Mouse (Mus musculus) embryonic facial prominence, embryonic 12.5 days (tissue): ENCODE results near the gene Dusp7. TPM values are rescaled to one million over a fixed set of nuclear protein-coding genes. Genes with fewer than 3 reads are reported as not detected.

ENCODE experiments used
- ATAC-seq: fragments of 200-750 bp; cut with Nextera tagmentation; 2 replicates; pipeline ENCODE4 v1.8.0; 2017; ENCODE audit not compliant: insufficient number of reproducible peaks, insufficient read depth, low FRiP score, low TSS enrichment
- H3K27ac ChIP-seq: fragments of 300-500 bp; sonication (generic); 2 replicates; pipeline ENCODE4 v1.5.1; 2016; ENCODE audit warnings: mild to moderate bottlenecking
- H3K27me3 ChIP-seq: fragments of 300-500 bp; sonication (generic); 2 replicates; pipeline ENCODE4 v1.6.1; 2016; ENCODE audit warnings: mild to moderate bottlenecking, moderate library complexity
- H3K36me3 ChIP-seq: fragments of 300-500 bp; sonication (generic); 2 replicates; pipeline ENCODE4 v1.6.1; 2016; ENCODE audit warnings: mild to moderate bottlenecking
- H3K4me1 ChIP-seq: fragments of 300-500 bp; sonication (generic); 2 replicates; pipeline ENCODE4 v1.6.1; 2016
- H3K4me2 ChIP-seq: fragments of 300-500 bp; sonication (generic); replicated peaks from 2 replicates; pipeline ENCODE4 v1.6.1; 2016; ENCODE audit warnings: mild to moderate bottlenecking, moderate library complexity
- H3K4me3 ChIP-seq: fragments of 300-500 bp; sonication (generic); 2 replicates; pipeline ENCODE4 v1.5.1; 2016; ENCODE audit warnings: mild to moderate bottlenecking
- H3K9ac ChIP-seq: fragments of 300-500 bp; sonication (generic); 2 replicates; pipeline ENCODE4 v1.6.1; 2016; ENCODE audit warnings: mild to moderate bottlenecking, moderate library complexity
- H3K9me3 ChIP-seq: fragments of 300-500 bp; sonication (generic); 2 replicates; pipeline ENCODE4 v1.6.1; 2016; ENCODE audit warnings: mild to moderate bottlenecking, moderate library complexity
- WGBS: fragments of 180-500 bp; shearing (Covaris S2); methylation state at CpG from one replicate; pipeline ENCODE4 v1.1.7; 2016; 5-methylcytosine and 5-hydroxymethylcytosine counted together
- polyA plus RNA-seq: library from polyadenylated mRNA; unstranded; fragments of >200 nt; fragmentation: Nextera tagmentation; extraction: Ambion mirVana; gene quantifications from 2 replicates; pipeline ENCODE4 v1.2.1, GENCODE M21; 2016

Gene Dusp7
- polyA plus RNA-seq, 1 experiment from 2014 or later: 51.1 TPM

GRCm38 (mm10) chr9:106392828-106393527 is 24.5 kb downstream of the Dusp7 start:
- no peaks in the 10 kb centered on the region for H3K9me3 ChIP-seq
- H3K27me3 ChIP-seq: no peaks in the 10 kb centered on the region
- H3K4me1 ChIP-seq: peaks cover 16% of the 10 kb centered on the region; the same call in 1 of the 2 replicates
- H3K27ac ChIP-seq: no peak overlapping the region
- no peak overlapping the region for H3K9ac ChIP-seq
- WGBS: 72% methylated on average over 11 of the region's 11 CpGs
- H3K4me3 ChIP-seq: no peak overlapping the region
- no peaks in the 10 kb centered on the region for H3K36me3 ChIP-seq
- no peak for ATAC-seq
- no peak overlapping the region for H3K4me2 ChIP-seq

GRCm38 (mm10) chr9:106393548-106393947 is 25.1 kb downstream of the Dusp7 start:
- Histone ChIP-seq H3K4me3 (no peak overlapping the region), H3K9me3 (no peaks in the 10 kb centered on the region), H3K27ac (no peak overlapping the region), H3K27me3 (no peaks in the 10 kb centered on the region), H3K36me3 (no peaks in the 10 kb centered on the region), H3K4me1 (peaks cover 16% of the 10 kb centered on the region; the same call in 1 of the 2 replicates), H3K4me2 (no peak overlapping the region), H3K9ac (no peak overlapping the region)
- ATAC-seq: no peak
- WGBS: 88% methylated on average over 8 of the region's 8 CpGs

- Histone ChIP-seq H3K27me3 (no peaks in the 10 kb centered on the region), H3K9ac (no peak overlapping the region), H3K4me3 (no peak overlapping the region), H3K9me3 (no peaks in the 10 kb centered on the region), H3K4me2 (no peak overlapping the region), H3K4me1 (peaks cover 19% of the 10 kb centered on the region; the same call in 1 of the 2 replicates), H3K27ac (0 out of 2 replicates have a peak overlapping the region, but pooled peaks have one; percentile 23), H3K36me3 (no peaks in the 10 kb centered on the region)
- WGBS: 53% methylated on average over 11 of the region's 11 CpGs
- ATAC-seq: no peak
Observed at GRCm38 (mm10) chr9:106394649-106395602, 26.5 kb downstream of the Dusp7 start.

GRCm38 (mm10) chr9:106397733-106398132 is 29.3 kb downstream of the Dusp7 start:
- H3K27ac ChIP-seq: no peak overlapping the region

GRCm38 (mm10) chr9:106398667-106399311 is 30.4 kb downstream of the Dusp7 start:
- H3K27ac ChIP-seq: no peak overlapping the region
- ATAC-seq: no peak
- no peaks in the 10 kb centered on the region for H3K9me3 ChIP-seq
- H3K4me2 ChIP-seq: no peak overlapping the region
- no peak overlapping the region for H3K4me3 ChIP-seq
- H3K9ac ChIP-seq: no peak overlapping the region
- H3K4me1 ChIP-seq: peaks cover 17% of the 10 kb centered on the region; the same call in 1 of the 2 replicates
- 81% methylated on average over 9 of the region's 9 CpGs for WGBS
- no peaks in the 10 kb centered on the region for H3K36me3 ChIP-seq
- no peaks in the 10 kb centered on the region for H3K27me3 ChIP-seq

More at GRCm38 (mm10) chr9:106397733-106398132, 29.3 kb downstream of the Dusp7 start:
- no peaks in the 10 kb centered on the region for H3K27me3 ChIP-seq
- H3K4me2 ChIP-seq: no peak overlapping the region
- H3K9me3 ChIP-seq: no peaks in the 10 kb centered on the region
- peaks cover 22% of the 10 kb centered on the region; the same call in 1 of the 2 replicates for H3K4me1 ChIP-seq
- H3K9ac ChIP-seq: no peak overlapping the region; the same call in 1 of the 2 replicates
- no peak overlapping the region for H3K4me3 ChIP-seq
- 76% methylated on average over 4 of the region's 4 CpGs for WGBS
- no peaks in the 10 kb centered on the region for H3K36me3 ChIP-seq
- no peak for ATAC-seq

- Histone ChIP-seq H3K9me3 (no peaks in the 10 kb centered on the region), H3K27me3 (no peaks in the 10 kb centered on the region), H3K4me3 (no peak overlapping the region), H3K4me2 (no peak overlapping the region), H3K9ac (no peak overlapping the region), H3K4me1 (peaks cover 11% of the 10 kb centered on the region; the same call in 1 of the 2 replicates), H3K36me3 (no peaks in the 10 kb centered on the region), H3K27ac (no peak overlapping the region)
- WGBS: 45% methylated on average over 3 of the region's 3 CpGs
- ATAC-seq: no peak
Observed at GRCm38 (mm10) chr9:106399808-106400207, 31.4 kb downstream of the Dusp7 start.

GRCm38 (mm10) chr9:106402149-106402548 is 33.7 kb downstream of the Dusp7 start:
- Histone ChIP-seq H3K9ac (no peak overlapping the region), H3K4me1 (peaks cover 13% of the 10 kb centered on the region; the same call in 1 of the 2 replicates), H3K4me3 (no peak overlapping the region), H3K27me3 (no peaks in the 10 kb centered on the region), H3K4me2 (no peak overlapping the region), H3K27ac (no peak overlapping the region), H3K9me3 (no peaks in the 10 kb centered on the region), H3K36me3 (no peaks in the 10 kb centered on the region)
- ATAC-seq: no peak
- WGBS: 74% methylated on average over 5 of the region's 5 CpGs

- H3K4me1 ChIP-seq: peaks cover 13% of the 10 kb centered on the region; the same call in 1 of the 2 replicates
- H3K4me3 ChIP-seq: no peak overlapping the region
- WGBS: 70% methylated on average over 16 of the region's 16 CpGs
- no peak overlapping the region for H3K4me2 ChIP-seq
- no peak for ATAC-seq
- H3K9me3 ChIP-seq: no peaks in the 10 kb centered on the region
- no peak overlapping the region for H3K9ac ChIP-seq
- H3K27ac ChIP-seq: no peak overlapping the region
- H3K27me3 ChIP-seq: no peaks in the 10 kb centered on the region
- no peaks in the 10 kb centered on the region for H3K36me3 ChIP-seq
Observed at GRCm38 (mm10) chr9:106402607-106403375, 34.4 kb downstream of the Dusp7 start.

- no peak for ATAC-seq
- WGBS: 29% methylated on average over 6 of the region's 6 CpGs
- H3K4me1 ChIP-seq: peaks cover 9% of the 10 kb centered on the region; the same call in 1 of the 2 replicates
- no peaks in the 10 kb centered on the region for H3K9me3 ChIP-seq
- H3K27me3 ChIP-seq: no peaks in the 10 kb centered on the region
- H3K4me3 ChIP-seq: no peak overlapping the region
- no peaks in the 10 kb centered on the region for H3K36me3 ChIP-seq
- no peak overlapping the region for H3K9ac ChIP-seq
- H3K4me2 ChIP-seq: no peak overlapping the region
- no peak overlapping the region for H3K27ac ChIP-seq
Observed at GRCm38 (mm10) chr9:106405275-106405674, 36.8 kb downstream of the Dusp7 start.

GRCm38 (mm10) chr9:106406443-106407078 is 38.1 kb downstream of the Dusp7 start:
- no peaks in the 10 kb centered on the region for H3K27me3 ChIP-seq
- ATAC-seq: no peak
- no peak overlapping the region for H3K9ac ChIP-seq
- H3K9me3 ChIP-seq: no peaks in the 10 kb centered on the region
- no peak overlapping the region for H3K4me3 ChIP-seq
- H3K4me1 ChIP-seq: peaks cover 9% of the 10 kb centered on the region; the same call in 1 of the 2 replicates
- 50% methylated on average over 8 of the region's 8 CpGs for WGBS
- no peak overlapping the region for H3K4me2 ChIP-seq
- H3K36me3 ChIP-seq: no peaks in the 10 kb centered on the region
- H3K27ac ChIP-seq: no peak overlapping the region
